Mouse (Mus musculus) ovary, postnatal 36 days (tissue): ENCODE data around the gene Ppil3.

Experiments
- DNase-seq: peaks from one replicate; pipeline ENCODE4 v3.0.0; 2022; ENCODE audit warnings: low spot score, mixed read lengths

The Ppil3 gene

DNA sequence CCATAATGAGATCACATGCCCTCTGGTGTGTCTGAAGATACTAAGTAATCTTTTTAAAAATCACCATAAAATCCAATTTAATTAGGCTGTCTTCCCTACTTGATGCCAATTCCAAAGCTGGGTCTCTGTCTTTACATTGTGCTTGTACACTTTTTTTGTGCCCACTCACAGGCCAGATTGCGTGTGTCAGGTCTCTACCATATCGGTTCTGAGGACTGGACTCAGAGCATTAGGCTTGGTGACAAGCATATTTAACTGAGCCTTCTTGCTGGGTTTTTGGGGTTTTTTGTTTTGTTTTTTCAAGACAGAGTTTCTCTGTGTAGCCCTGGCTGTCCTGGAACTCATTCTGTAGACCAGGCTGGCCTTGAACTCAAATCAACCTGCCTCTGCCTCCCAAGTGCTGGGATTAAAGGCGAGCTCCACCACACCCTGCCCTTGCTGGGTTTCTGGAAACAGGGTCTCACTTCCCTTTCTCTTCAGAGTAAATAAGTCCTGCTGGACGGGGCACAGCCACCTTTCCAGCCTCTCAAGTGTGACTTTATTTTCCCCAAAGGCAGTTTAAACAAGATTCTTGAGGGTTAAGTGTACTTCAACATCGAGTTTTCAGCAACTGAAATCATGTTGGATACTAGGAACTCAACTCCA, 35.6 kb downstream of the Ppil3 start:
- DNase-seq, result no peak

DNA sequence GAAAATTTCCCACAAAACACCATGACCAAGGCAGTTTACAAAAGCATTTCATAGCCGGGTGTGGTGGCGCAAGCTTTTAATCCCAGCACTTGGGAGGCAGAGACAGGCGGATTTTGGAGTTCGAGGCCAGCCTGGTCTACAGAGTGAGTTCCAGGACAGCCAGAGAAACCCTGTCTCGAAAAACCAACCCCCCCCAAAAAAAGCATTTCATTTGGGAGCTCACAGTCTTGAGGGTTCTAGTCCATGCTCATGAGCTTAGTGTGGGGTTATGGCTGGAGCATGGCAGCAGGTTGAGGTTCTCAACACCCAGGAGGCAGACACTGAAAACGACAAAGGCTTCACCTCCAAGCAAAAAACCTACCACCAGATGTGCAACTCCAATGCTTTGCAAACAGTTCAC, 37.1 kb downstream of the Ppil3 start:
- no peak for DNase-seq

DNA sequence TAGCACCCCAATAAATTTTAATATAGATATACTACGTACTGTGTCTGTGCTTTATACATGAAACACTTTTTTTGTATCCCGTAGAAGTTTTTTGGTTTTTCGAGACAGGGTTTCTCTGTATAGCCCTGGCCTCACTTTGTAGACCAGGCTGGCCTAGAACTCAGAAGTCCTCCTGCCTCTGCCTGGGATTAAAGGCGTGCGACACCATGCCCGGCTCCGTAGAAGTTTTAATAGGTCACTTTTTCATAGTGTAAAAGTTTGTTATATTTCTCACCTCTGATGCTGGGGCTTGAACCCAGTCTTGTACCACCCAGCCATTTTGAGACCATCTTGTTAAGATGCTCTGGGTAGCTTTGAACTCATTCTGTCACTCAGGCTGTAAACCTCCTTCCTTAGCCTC, 38.0 kb downstream of the Ppil3 start:
- no peak for DNase-seq

DNA sequence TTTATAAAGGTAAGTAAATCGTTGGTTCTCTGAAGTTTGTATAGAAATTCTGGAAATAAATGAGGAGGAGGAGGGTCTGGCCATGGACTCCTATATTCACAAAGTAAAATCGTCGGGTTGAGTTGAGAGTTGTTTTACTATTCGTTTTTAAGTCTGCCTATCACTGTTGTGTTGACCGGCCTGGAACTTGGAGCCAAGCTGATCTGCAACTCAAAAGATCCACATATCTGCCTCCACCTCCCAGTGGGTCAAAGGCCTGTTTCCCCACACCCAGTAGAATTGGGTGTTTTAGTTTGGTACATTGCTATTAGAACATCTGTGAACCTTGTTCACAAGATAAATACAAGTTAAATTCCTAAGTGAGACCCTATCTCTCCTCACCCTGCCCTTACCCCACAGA, 41.5 kb downstream of the Ppil3 start:
- DNase-seq, result no peak

DNA sequence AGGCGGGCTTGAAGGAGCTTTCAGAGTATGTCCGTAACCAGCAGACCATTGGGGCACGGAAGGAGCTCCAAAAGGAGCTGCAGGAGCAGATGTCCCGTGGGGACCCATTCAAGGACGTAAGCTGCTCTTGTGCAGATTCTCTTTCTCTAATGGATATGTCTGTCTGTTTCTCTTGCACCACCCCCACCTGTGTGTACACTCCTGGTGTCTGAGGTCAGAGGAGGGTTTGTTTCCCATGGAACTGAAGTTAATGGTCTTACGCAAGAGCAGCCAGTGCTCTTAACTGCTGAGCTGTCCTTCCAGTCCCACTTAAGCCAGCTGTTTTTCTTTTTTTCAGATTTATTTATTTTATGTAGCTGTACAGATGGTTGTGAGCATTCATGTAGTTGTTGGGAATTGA, 43.9 kb downstream of the Ppil3 start:
- no peak for DNase-seq

DNA sequence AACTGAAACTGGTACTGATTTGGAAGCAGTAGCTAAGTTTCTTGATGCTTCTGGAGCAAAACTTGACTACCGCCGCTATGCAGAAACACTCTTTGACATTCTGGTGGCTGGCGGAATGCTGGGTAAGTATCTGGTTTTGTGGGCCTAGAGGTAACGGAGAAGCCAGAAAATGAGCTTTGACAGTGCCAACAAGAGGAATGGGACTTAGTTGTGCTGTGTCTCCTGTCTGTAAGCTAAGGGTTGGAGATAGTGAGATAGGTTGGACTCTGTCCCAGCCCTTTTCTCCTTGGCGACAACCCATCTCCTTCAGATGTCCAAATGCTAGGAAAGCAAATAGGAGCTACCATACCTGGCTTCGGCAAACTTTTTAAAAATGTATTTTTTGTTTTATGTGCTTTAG, 47.6 kb downstream of the Ppil3 start:
- DNase-seq, result no peak

DNA sequence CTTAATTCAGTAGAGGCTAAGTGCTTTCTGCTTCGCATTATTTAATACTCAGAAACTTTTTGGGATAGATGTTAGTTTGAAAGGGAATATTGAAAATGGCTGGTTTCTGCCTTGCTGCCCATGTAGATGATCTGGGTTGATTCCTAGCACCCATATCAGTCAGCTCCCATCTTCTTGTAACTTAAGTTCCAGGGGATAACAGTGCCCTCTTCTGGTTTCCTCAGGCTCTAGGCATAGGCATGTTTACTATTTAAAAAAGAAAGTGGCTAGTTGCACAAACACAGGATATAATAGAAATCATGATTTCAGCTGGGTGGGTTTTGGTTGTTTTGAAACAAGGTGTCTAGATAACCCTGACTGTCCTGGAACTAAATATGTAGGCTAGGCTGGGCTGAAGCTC, 49.1 kb downstream of the Ppil3 start:
- DNase-seq, result no peak

DNA sequence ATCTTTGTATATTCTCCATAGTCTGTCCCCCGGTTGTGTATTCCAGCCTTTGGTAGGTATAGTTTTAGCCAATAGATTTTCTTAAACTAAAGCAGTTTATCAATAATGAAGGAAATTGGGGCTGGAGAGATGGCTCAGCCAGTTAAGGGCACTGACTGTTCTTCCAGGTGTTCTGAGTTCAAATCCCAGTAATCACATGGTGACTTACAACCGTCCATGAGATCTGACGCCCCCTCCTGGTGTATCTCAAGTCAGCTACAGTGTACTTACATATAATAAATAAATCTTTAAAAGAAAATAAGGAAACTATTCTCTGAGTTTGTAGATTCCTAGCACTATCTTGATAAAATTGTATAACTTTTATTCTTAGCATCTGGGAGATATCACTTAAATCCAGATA, 49.9 kb downstream of the Ppil3 start:
- DNase-seq, result no peak

DNA sequence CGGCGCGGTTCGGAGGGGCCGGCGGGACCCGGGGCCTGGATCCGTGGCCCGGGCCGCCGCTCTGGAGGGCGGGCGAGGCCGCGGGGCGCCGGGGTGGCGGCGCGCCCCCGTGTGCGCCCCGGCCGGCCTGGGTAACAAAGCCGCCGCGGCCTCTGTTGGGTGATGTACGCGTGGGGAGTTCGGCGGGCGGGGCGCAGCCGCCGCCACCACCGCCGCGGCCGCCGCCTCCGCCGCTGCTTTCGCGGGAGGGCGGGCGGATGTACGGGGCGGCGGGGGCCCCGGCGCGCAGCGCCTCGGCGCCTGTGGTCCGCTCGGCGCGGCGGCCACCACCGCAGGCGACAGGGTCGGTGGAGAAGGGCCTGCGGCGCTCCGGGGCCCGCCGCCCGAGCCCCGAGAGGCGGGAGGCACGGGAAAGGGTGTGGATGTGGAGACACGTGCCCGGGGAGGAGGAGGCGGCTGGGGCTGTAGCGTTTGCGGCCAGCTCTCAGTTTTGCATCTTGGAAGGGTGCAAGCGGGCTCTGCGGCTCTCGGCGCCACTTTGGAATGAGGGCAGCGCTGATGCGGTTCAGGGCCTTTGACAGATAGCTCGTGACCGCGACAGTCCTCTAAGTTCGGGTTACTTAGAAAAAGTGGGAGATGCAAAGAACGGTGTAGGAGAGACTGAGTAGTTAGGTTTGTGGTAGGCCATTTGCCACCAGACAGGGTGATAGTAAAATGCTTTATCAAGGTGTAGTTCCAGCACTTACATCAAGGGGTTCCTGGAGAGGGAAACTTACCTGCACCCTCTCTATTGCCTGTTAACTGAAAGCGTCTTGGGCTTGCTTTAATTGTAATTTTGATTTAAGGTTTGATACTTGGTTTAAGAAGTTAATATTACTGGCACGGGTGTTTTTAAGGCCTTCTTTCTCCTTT, 51.7 kb downstream of the Ppil3 start:
- DNase-seq, result peak; percentile 54

- peak; percentile 94 for DNase-seq
These were observed 52.5 kb downstream of the Ppil3 start, which contains the start of gene Bzw1 for GRCm38 (mm10) chr1:58392652-58393283. TSS of gene Bzw1 (plus strand) at chr1:58392898.

GRCm38 (mm10) chr1:58392268-58392651, 53.0 kb downstream of the Ppil3 start:
- DNase-seq, result no peak

DNA sequence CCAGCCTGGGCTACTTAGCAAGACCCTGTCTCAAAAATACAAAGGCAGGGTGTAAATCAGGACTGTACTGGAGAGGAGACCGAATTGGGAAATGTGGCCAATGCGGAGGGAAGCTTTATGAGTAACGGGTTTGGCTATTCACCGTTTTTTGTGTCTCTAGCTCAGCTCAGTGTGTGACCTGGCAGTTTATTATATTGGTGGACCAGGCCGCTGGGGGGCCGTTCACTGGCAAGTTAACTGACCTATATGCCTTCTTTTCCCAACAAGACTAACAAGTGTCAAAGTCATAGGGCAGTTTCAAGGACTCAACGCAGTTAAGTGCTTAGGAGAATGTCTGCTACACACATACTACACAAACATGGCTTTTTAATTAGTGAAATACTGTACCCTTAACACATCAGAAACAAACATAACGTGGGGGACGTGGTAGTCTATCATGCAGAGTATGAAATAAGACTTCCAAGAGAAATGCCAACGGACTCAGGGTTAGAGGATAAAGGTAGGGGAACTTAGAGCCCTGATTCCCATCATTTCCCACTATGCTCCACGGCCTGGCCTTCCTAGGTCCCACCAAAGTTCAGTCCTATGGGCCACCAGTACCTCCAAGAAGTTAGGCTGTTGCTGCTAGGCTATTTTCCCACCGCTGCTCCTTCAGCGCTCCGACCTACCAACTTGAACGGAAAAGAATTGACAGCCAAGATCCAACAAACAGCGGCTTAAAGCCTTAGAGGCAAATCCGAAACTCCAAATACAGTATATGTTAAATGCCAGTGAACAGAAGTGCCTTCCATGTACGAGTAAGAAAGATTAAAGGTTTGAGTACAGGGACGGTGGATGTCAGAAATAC, 53.6 kb downstream of the Ppil3 start:
- no peak for DNase-seq

- DNase-seq, result no peak
These were observed 62.6 kb downstream of the Ppil3 start for GRCm38 (mm10) chr1:58382586-58383281.
